Mouse (Mus musculus) forebrain, embryonic 14.5 days (tissue): ENCODE data around the gene Slco2b1. TPM values are rescaled to one million over a fixed set of nuclear protein-coding genes. Genes with fewer than 3 reads are reported as not detected.
A peak's percentile ranks its signal among the peaks of the same experiment; 100 is the strongest.

ENCODE experiments used
- ATAC-seq: fragments of 200-750 bp; cut with Nextera tagmentation; 2 replicates; pipeline ENCODE4 v1.8.0; 2017; ENCODE audit warnings: mild to moderate bottlenecking, moderate library complexity
- DNase-seq: peaks from one replicate; pipeline ENCODE4 v3.0.0-alpha.2; 2015; ENCODE audit warnings: low spot score
- H3K27ac ChIP-seq: fragments of 300-500 bp; sonication (generic); 2 replicates; pipeline ENCODE4 v1.5.1; 2014; ENCODE audit warnings: low read depth, mild to moderate bottlenecking, control low read depth, low read length, moderate library complexity
- H3K27me3 ChIP-seq: fragments of 300-500 bp; sonication (generic); replicated peaks from 2 replicates; pipeline ENCODE4 v1.6.1; 2014; ENCODE audit warnings: low read length, control low read depth, mixed read lengths; ENCODE audit not compliant: control insufficient read depth, insufficient read depth
- H3K36me3 ChIP-seq: fragments of 300-500 bp; sonication (generic); 2 replicates; pipeline ENCODE4 v1.6.1; 2014; ENCODE audit warnings: low read length, control low read depth; ENCODE audit not compliant: control insufficient read depth, insufficient read depth
- H3K4me1 ChIP-seq: fragments of 300-500 bp; sonication (generic); 2 replicates; pipeline ENCODE4 v1.6.1; 2014; ENCODE audit warnings: antibody characterized with exemption, low read length, control low read depth; ENCODE audit not compliant: control insufficient read depth, insufficient read depth
- H3K4me2 ChIP-seq: fragments of 300-500 bp; sonication (generic); 2 replicates; pipeline ENCODE4 v1.6.1; 2014; ENCODE audit warnings: mild to moderate bottlenecking, control low read depth, low read length
- H3K4me3 ChIP-seq: fragments of 300-500 bp; sonication (generic); 2 replicates; pipeline ENCODE4 v1.5.1; 2014; ENCODE audit warnings: low read depth, low read length, control low read depth
- H3K9ac ChIP-seq: fragments of 300-500 bp; sonication (generic); 2 replicates; pipeline ENCODE4 v1.6.1; 2014; ENCODE audit warnings: mild to moderate bottlenecking, low read length, control low read depth, moderate library complexity
- H3K9me3 ChIP-seq: fragments of 300-500 bp; sonication (generic); replicated peaks from 2 replicates; pipeline ENCODE4 v1.6.1; 2016; ENCODE audit warnings: low read length, control low read depth, mixed read lengths; ENCODE audit not compliant: control insufficient read depth
- WGBS: fragments of 180-500 bp; shearing (Covaris S2); extraction: QIAGEN DNeasy Blood & Tissue Kit; methylation state at CpG from one replicate; pipeline ENCODE4 v1.1.7; 2014; 5-methylcytosine and 5-hydroxymethylcytosine counted together
- polyA plus RNA-seq: library from polyadenylated mRNA; unstranded; fragments of >200 nt; fragmentation: Nextera tagmentation; extraction: Ambion mirVana; gene quantifications from 2 replicates; pipeline ENCODE4 v1.2.1, GENCODE M21; 2014

Slco2b1 gene
- polyA plus RNA-seq, 1 experiment from 2014 or later: 3.4 TPM

DNA sequence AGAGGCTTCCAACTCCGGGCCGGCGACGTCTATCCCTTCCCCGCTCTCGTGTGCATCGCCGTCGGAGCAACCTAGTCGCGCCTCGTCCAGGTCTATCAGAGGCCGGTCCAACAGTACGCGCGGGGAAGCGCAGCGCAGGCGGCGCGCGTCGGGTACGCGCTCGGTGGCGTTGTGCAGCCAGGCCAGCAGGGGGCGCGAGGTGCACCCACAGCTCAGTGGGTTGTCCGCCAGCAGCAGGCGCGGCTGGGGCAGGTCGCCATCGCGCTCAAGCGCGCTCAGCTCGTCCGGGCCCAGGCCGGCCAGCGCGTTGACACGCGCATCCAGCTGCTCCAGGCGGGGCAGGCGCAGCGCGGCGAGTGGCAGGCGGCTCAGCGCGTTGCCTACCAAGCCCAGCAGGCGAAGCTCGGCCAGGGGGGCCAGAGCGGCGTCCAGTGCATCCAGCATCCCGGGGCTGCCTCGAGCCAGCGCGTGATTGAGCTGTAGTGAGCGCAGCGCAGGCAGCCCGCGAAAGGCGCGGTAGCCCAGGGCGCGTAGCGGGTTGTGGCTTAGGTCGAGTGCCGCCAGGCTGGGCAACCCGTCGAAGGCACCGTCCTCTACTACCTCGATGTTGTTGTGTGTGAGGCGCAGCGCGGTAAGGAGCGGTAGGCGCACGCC is 85.3 kb downstream of the Slco2b1 start:
- no peaks in the 10 kb centered on the region for H3K36me3 ChIP-seq
- peak overlapping the region; percentile 43 for H3K4me3 ChIP-seq
- peak overlapping the region; percentile 59 for H3K9ac ChIP-seq
- peaks cover 47% of the 10 kb centered on the region for H3K27me3 ChIP-seq
- no peak overlapping the region for H3K27ac ChIP-seq
- peak; percentile 92 for ATAC-seq
- no peaks in the 10 kb centered on the region for H3K9me3 ChIP-seq
- H3K4me1 ChIP-seq: peaks cover 7% of the 10 kb centered on the region; the same call in 1 of the 2 replicates
- peak overlapping the region; percentile 86 for H3K4me2 ChIP-seq
- WGBS: under 1% methylated on average over 63 of the region's 81 CpGs
- peak; percentile 87 for DNase-seq

DNA sequence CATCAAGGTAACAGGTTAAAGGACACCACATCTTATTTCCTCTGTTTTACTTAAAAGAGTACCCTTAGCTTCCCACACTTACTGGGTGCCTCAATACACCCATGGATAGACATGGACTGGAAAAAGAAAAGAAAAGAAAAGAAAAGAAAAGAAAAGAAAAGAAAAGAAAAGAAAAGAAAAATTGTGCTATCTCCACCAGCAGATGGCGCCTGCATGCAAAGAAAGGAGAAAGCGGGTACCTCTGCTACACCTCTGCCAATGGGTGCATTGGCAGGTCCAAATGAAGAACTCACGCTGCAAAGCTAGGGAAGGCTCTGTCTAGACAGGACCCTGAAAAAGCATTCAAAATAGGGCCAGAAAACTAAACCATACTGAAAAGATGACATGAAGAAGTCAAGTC is 92.3 kb downstream of the Slco2b1 start:
- H3K9me3 ChIP-seq: no peaks in the 10 kb centered on the region
- no peaks in the 10 kb centered on the region for H3K36me3 ChIP-seq
- ATAC-seq (0 out of 2 replicates have a peak, but pooled peaks have one; percentile 50), DNase-seq (peak; percentile 67)
- no peak overlapping the region for H3K4me3 ChIP-seq
- no peaks in the 10 kb centered on the region for H3K27me3 ChIP-seq
- 11% methylated on average over 3 of the region's 3 CpGs for WGBS
- H3K4me1 ChIP-seq: no peaks in the 10 kb centered on the region
- no peak overlapping the region for H3K9ac ChIP-seq
- no peak overlapping the region for H3K4me2 ChIP-seq
- H3K27ac ChIP-seq: no peak overlapping the region

DNA sequence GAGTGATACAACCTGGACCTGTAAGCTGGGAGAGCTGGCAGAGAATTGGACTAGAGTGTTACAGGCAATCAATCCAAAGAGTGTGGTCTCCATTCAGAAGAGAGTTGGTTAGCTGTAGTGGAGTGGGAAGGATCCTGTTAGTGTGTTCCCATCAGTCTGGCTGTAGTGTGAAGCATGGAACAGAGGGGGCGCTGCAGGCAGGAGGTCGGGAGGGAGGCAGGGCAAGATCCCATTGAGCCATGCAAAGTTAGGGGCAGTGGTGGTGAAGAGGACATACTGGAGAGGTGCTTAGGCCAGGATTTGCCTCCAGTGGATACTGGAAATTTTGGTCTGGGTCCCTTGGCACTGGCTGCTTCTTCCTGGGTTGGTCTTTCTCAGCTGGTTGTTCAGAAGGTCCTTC is 92.9 kb downstream of the Slco2b1 start:
- Histone ChIP-seq H3K36me3 (no peaks in the 10 kb centered on the region), H3K27me3 (no peaks in the 10 kb centered on the region), H3K4me2 (no peak overlapping the region), H3K9ac (no peak overlapping the region), H3K4me1 (no peaks in the 10 kb centered on the region), H3K4me3 (no peak overlapping the region), H3K9me3 (no peaks in the 10 kb centered on the region), H3K27ac (no peak overlapping the region)
- 59% methylated on average over 2 of the region's 2 CpGs for WGBS
- DNase-seq (no peak), ATAC-seq (no peak)

Other genes with a start within 250 kb of the Slco2b1 start
- 3.8 and 4.5 TPM in 2 replicates for gene Klhl35, start 245.3 kb downstream of the Slco2b1 start, polyA plus RNA-seq
- gene Rps3, start 227.6 kb downstream of the Slco2b1 start, polyA plus RNA-seq: 577 and 687 TPM in 2 replicates
- gene Arrb1, start 175.9 kb downstream of the Slco2b1 start, polyA plus RNA-seq: 6.0 and 6.5 TPM in 2 replicates
- 0.32 and 0.33 TPM in 2 replicates for gene Tpbgl, start 84.2 kb downstream of the Slco2b1 start, polyA plus RNA-seq
- gene Olfr520, start 18.9 kb upstream of the Slco2b1 start, polyA plus RNA-seq: not detected in 2 replicates
- gene Olfr521, start 52.2 kb upstream of the Slco2b1 start, polyA plus RNA-seq: not detected in 2 replicates
- gene Neu3, start 117.1 kb upstream of the Slco2b1 start, polyA plus RNA-seq: 0.78 and 0.81 TPM in 2 replicates
- 0.39 and 0.64 TPM in 2 replicates for gene Xrra1, start 147.8 kb upstream of the Slco2b1 start, polyA plus RNA-seq
- 282 and 300 TPM in 2 replicates for gene Spcs2, start 152.1 kb upstream of the Slco2b1 start, polyA plus RNA-seq